Mouse (Mus musculus): ENCODE data around the gene Dis3l.

The Dis3l gene

DNA sequence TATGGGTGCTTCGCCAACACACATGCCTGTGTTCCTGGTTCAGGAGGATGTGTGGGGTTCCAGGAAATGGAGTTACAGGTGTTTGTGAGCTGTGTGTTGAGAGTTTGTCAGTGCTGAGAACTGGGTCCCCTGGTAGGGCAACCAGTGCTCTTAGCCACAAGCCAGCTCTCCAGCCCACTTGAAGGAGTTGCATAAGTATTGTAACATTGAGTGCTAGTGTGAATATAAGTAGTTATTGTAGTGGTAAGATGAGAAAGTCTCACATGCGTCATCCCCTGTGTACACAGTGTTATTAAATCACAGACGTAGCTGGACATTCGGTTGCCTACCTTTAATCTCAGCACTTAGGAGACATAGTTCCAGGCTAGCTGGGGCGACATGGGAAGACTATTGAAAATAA lies 81.2 kb downstream of the Dis3l start:
- no peak for DNase-seq (ENCODE audit: low read depth, low spot score)
